Mouse (Mus musculus) CD4-positive, CD25-positive, alpha-beta regulatory T cell (primary cell): ENCODE measurements around the gene Dpep2nb. TPM values are rescaled to one million over a fixed set of nuclear protein-coding genes. Genes with fewer than 3 reads are reported as not detected.

Experiments used
- polyA plus RNA-seq: library from polyadenylated mRNA; unstranded; fragments of 100-300 nt; shearing (Covaris generic); gene quantifications from one replicate; pipeline ENCODE4 v1.2.1, GENCODE M21; 2017

Dpep2nb gene
- polyA plus RNA-seq, result 0.49 TPM

GRCm38 (mm10) chr8:106005875-106006274, at the start of gene Dpep2nb:
TSS of gene Dpep2nb (minus strand) at chr8:106005975.

GRCm38 (mm10) chr8:106011643-106011986, 5.8 kb upstream of the Dpep2nb start, which contains the start of gene Ddx28:
TSS of gene Ddx28 (minus strand) at chr8:106011882.

GRCm38 (mm10) chr8:105990856-105991387, 14.9 kb downstream of the Dpep2nb start, which contains the start of gene Dus2:
TSS of gene Dus2 (plus strand) at chr8:105991337.

GRCm38 (mm10) chr8:105979325-105979724, 26.4 kb downstream of the Dpep2nb start, which contains the start of gene Dpep3:
TSS of gene Dpep3 (minus strand) at chr8:105979429.

GRCm38 (mm10) chr8:105965905-105966341, 39.9 kb downstream of the Dpep2nb start, which contains the start of gene Slc12a4:
TSS of gene Slc12a4 (minus strand) at chr8:105966097.

Other genes with a start within 250 kb of the Dpep2nb start
- gene Gfod2, start 247.3 kb downstream of the Dpep2nb start, polyA plus RNA-seq, result 5.2 TPM
- gene Ranbp10, start 178.6 kb downstream of the Dpep2nb start, polyA plus RNA-seq, result 23.6 TPM
- 0.85 TPM for gene Tsnaxip1, start 178.2 kb downstream of the Dpep2nb start, polyA plus RNA-seq
- gene Cenpt, start 152.7 kb downstream of the Dpep2nb start, polyA plus RNA-seq, result 19.7 TPM
- 36.7 TPM for gene Thap11, start 150.8 kb downstream of the Dpep2nb start, polyA plus RNA-seq
- 12.7 TPM for gene Nutf2, start 145.4 kb downstream of the Dpep2nb start, polyA plus RNA-seq
- 80.7 TPM for gene Edc4, start 125.1 kb downstream of the Dpep2nb start, polyA plus RNA-seq
- 1.1 TPM for gene Nrn1l, start 112.4 kb downstream of the Dpep2nb start, polyA plus RNA-seq
- gene Pskh1, start 105.5 kb downstream of the Dpep2nb start, polyA plus RNA-seq, result 28.6 TPM
- 2.1 TPM for gene Ctrl, start 72.1 kb downstream of the Dpep2nb start, polyA plus RNA-seq
- gene Psmb10, start 67.5 kb downstream of the Dpep2nb start, polyA plus RNA-seq, result 402 TPM
- gene Lcat, start 62.6 kb downstream of the Dpep2nb start, polyA plus RNA-seq, result 0.44 TPM
- gene Slc12a4, start 39.9 kb downstream of the Dpep2nb start, polyA plus RNA-seq, result 19.6 TPM
- gene Dpep3, start 26.5 kb downstream of the Dpep2nb start, polyA plus RNA-seq, result not detected
- gene Dus2, start 14.6 kb downstream of the Dpep2nb start, polyA plus RNA-seq, result 18.3 TPM
- gene Ddx28, start 5.9 kb upstream of the Dpep2nb start, polyA plus RNA-seq, result 15.7 TPM
- 139 TPM for gene Nfatc3, start 52.9 kb upstream of the Dpep2nb start, polyA plus RNA-seq
- 1.2 TPM for gene Esrp2, start 131.0 kb upstream of the Dpep2nb start, polyA plus RNA-seq
- gene Pla2g15, start 144.4 kb upstream of the Dpep2nb start, polyA plus RNA-seq, result 9.0 TPM
- 35.5 TPM for gene Slc7a6, start 162.9 kb upstream of the Dpep2nb start, polyA plus RNA-seq
- gene Slc7a6os, start 205.0 kb upstream of the Dpep2nb start, polyA plus RNA-seq, result 67.0 TPM
- gene Prmt7, start 205.0 kb upstream of the Dpep2nb start, polyA plus RNA-seq, result 44.5 TPM